ENCODE assay signal across 7 mouse cellular contexts in genomic region chr9:113741637-113742137, GRCm38 (mm10). TPM values are rescaled to one million over a fixed set of nuclear protein-coding genes. Genes with fewer than 3 reads are reported as not detected.
A peak's percentile ranks its signal among the peaks of the same experiment; 100 is the strongest.
DNase-seq lines count a peak whose midpoint lies in the region; ATAC-seq and TF ChIP-seq lines count a peak whose summit lies in the region.

No protein-coding gene starts in this region.

- H3K4me1 ChIP-seq in spleen, adult 2 months (ENCODE audit: control insufficient read depth, insufficient read depth, insufficient read length), result peaks cover 2% of the 10 kb centered on the region; the same call in 1 of the 2 replicates

- peak; percentile 65 for DNase-seq in NIH3T3 (ENCODE audit: low read depth)
- peak; percentile 33 for DNase-seq in c-Kit-negative CD71-positive TER-119-positive erythroid progenitor cells, embryonic 14.5 days (ENCODE audit: low read depth, low spot score)
- peak; percentile 63 to 65 for DNase-seq in heart, postnatal 14 days
- DNase-seq in left cerebral cortex, adult 18-20 months (ENCODE audit: low spot score in 2 of 2), result peak; percentile 20 to 57
- peak in 1 of 2 experiments; percentile 40 for DNase-seq in spleen, adult 2 months (ENCODE audit: low read depth in 1 of 2, low spot score in 2 of 2)

- intact Hi-C loops in heart, postnatal 14 days (cut with DNase I), result loop anchor here (5.0 to 10.0 kb wide), 5 partner anchors 34 to 373 kb away; partner anchors contain the start of genes Pdcd6ip and Ubp1

- peaks cover 45% of the 10 kb centered on the region for H3K79me2 ChIP-seq in macrophage (ENCODE audit: inconsistent target)

- ATAC-seq in erythroid progenitor cell, adult 5-6 weeks (replicated peaks; ENCODE audit: low FRiP score, poor library complexity, severe bottlenecking), result peak; percentile 62

- H3K4me3 ChIP-seq in macrophage (ENCODE audit: inconsistent target), result peak overlapping the region; percentile 59
- H3K4me3 ChIP-seq in spleen, adult 2 months (ENCODE audit: extremely low read depth, insufficient read depth, insufficient read length), result peak overlapping the region; percentile 99

- no peaks in the 10 kb centered on the region for H3K36me3 ChIP-seq in macrophage (ENCODE audit: inconsistent target)
- no peaks in the 10 kb centered on the region for H3K36me3 ChIP-seq in spleen, adult 2 months (ENCODE audit: control insufficient read depth, insufficient read depth, low read length)

- no peak for TF ChIP-seq POLR2A in spleen, adult 2 months (IDR thresholded peaks at IDR 0.05; ENCODE audit: low read depth, low read length)

- no peaks in the 10 kb centered on the region for H3K27me3 ChIP-seq in spleen, adult 2 months (ENCODE audit: control insufficient read depth, insufficient read depth, low read length)

- 0 out of 2 replicates have a peak overlapping the region, but pooled peaks have one; percentile 15 for H3K27ac ChIP-seq in macrophage
- H3K27ac ChIP-seq in spleen, adult 2 months (ENCODE audit: insufficient read depth, low read length), result peak overlapping the region; percentile 90

- under 1% methylated on average over 61 of the region's 64 CpGs for WGBS in macrophage (ENCODE audit: missing documents)
- WGBS in spleen, adult 2 months, result 1% methylated on average over 62 of the region's 64 CpGs

- TF ChIP-seq CTCF in spleen, adult 2 months (IDR thresholded peaks at IDR 0.05; ENCODE audit: extremely low read depth, insufficient read depth, insufficient read length, insufficient replicate concordance), result no peak

RNA-seq across cellular contexts. Expression of gene Clasp2, which starts 0.4 kb away (rescaled TPM):
- 24.1 and 25.6 TPM in 2 replicates for total RNA-seq in erythroid progenitor cell, adult 5-6 weeks (2015; ENCODE audit: low replicate concordance)
- total RNA-seq in erythroid progenitor cell, adult 5-6 weeks (2017; ENCODE audit: low replicate concordance), result 31.3 and 36.2 TPM in 2 replicates
- total RNA-seq in heart, postnatal 14 days (2021), result 10 to 100 TPM; 49.1 to 50.3 TPM
- 100 to 1,000 TPM; 199 to 200 TPM for total RNA-seq in left cerebral cortex, adult 18-20 months (2021)
- total RNA-seq in macrophage (2018; cell fraction: chromatin; rRNA removed), result 100 to 1,000 TPM in 25 of 26 experiments, 10 to 100 TPM in 1; 93.4 to 193 (median 164) TPM
- total RNA-seq in macrophage (2018; cell fraction: cytosol; rRNA removed), result 10 to 100 TPM; 21.3 to 53.2 (median 37.1) TPM
- 100 to 1,000 TPM in 9 of 26 experiments, 10 to 100 TPM in 17; 55.4 to 150 (median 83.9) TPM for total RNA-seq in macrophage (2018; cell fraction: nucleus; rRNA removed)
- 18.4 to 27.9 TPM (median 23.3 TPM) in 3 replicates for polyA plus RNA-seq in macrophage (2018)
- polyA plus RNA-seq in spleen, adult 2 months (2012; rRNA removed), result 8.1 and 9.5 TPM in 2 replicates

RNA-seq across cellular contexts. Expression of gene Pdcd6ip, which starts 33.6 kb away (rescaled TPM):
- total RNA-seq in erythroid progenitor cell, adult 5-6 weeks (2015; ENCODE audit: low replicate concordance), result 80.4 and 109 TPM in 2 replicates
- 68.8 and 102 TPM in 2 replicates for total RNA-seq in erythroid progenitor cell, adult 5-6 weeks (2017; ENCODE audit: low replicate concordance)
- total RNA-seq in heart, postnatal 14 days (2021), result 10 to 100 TPM; 66.6 to 68.6 TPM
- 10 to 100 TPM; 66.4 to 68.1 TPM for total RNA-seq in left cerebral cortex, adult 18-20 months (2021)
- 100 to 1,000 TPM; 190 to 346 (median 244) TPM for total RNA-seq in macrophage (2018; cell fraction: chromatin; rRNA removed)
- 100 to 1,000 TPM; 105 to 139 (median 124) TPM for total RNA-seq in macrophage (2018; cell fraction: cytosol; rRNA removed)
- 100 to 1,000 TPM; 137 to 258 (median 173) TPM for total RNA-seq in macrophage (2018; cell fraction: nucleus; rRNA removed)
- 112 to 173 TPM (median 131 TPM) in 3 replicates for polyA plus RNA-seq in macrophage (2018)
- 42.8 and 65.2 TPM in 2 replicates for polyA plus RNA-seq in spleen, adult 2 months (2012; rRNA removed)
